Mouse (Mus musculus): ENCODE measurements around the gene Gm11214. TPM values are rescaled to one million over a fixed set of nuclear protein-coding genes. Genes with fewer than 3 reads are reported as not detected.

Gm11214 gene
- total and polyA plus RNA-seq, 3 experiments: 0.67 TPM; not detected in 2

DNA sequence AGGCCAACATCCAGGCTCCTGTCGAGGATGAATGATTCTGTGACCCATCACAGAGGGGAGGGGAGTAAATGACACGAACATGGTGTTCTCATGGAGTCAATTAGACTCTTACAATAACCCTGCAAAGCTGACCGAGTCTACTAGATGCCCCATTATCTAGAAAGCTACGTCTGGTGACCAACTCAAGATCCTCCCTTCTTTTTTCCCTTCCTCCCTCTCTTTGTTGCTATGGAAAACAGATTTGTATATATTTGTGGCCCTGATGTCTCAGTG is 22.0 kb upstream of the Gm11214 start:
- dilution Hi-C loops (cut with MboI; ENCODE audit: extremely low pct_ligation_motif_present, extremely low pct_unique_long_range_greater_than_20kb, low sequenced_read_pairs) (no loop called here), in situ Hi-C loops (cut with MboI; ENCODE audit: low pct_ligation_motif_present, low pct_unique_long_range_greater_than_20kb, low sequenced_read_pairs) (loop anchor here (5.0 to 10.0 kb wide), 3 partner anchors 50 to 260 kb away; no protein-coding TSS in a partner anchor)
- TF ChIP-seq MYC (IDR thresholded peaks at IDR 0.05; ENCODE audit: low read depth, low read length) (no peak), TBP (conservative IDR thresholded peaks at IDR 0.05; ENCODE audit: low read depth, low read length) (no peak), KAT2A (IDR thresholded peaks at IDR 0.05; ENCODE audit: insufficient replicate concordance, low read length) (no peak), E2F4 (IDR thresholded peaks at IDR 0.05; ENCODE audit: insufficient replicate concordance, low read depth, low read length) (no peak), ELF1 (IDR thresholded peaks at IDR 0.05; ENCODE audit: low read depth, low read length) (no peak), HCFC1 (IDR thresholded peaks at IDR 0.05; ENCODE audit: low read depth, low read length) (no peak), CHD2 (IDR thresholded peaks at IDR 0.05; ENCODE audit: low read length) (no peak), MAX (IDR thresholded peaks at IDR 0.05; ENCODE audit: low read length) (no peak), BHLHE40 (IDR thresholded peaks at IDR 0.05; ENCODE audit: low read depth, low read length) (no peak), USF1 (IDR thresholded peaks at IDR 0.05; ENCODE audit: low read depth, low read length) (no peak), ZC3H11A (IDR thresholded peaks at IDR 0.05; ENCODE audit: low read depth, low read length) (no peak), NELFE (IDR thresholded peaks at IDR 0.05; ENCODE audit: low read depth, low read length) (no peak), MAFK (IDR thresholded peaks at IDR 0.05; ENCODE audit: insufficient replicate concordance, low read length) (no peak), MEF2A (IDR thresholded peaks at IDR 0.05; ENCODE audit: borderline replicate concordance, low read depth, low read length) (no peak)
- Histone ChIP-seq H3K4me3 (replicated peaks in 1 of 3; ENCODE audit: low read depth in 2 of 3, low read length in 2 of 3, poor library complexity in 1 of 3) (no peak overlapping the region), H3K4me1 (ENCODE audit: control insufficient read depth in 1 of 2, insufficient read depth in 2 of 2) (peaks cover 0 to 16% of the 10 kb centered on the region in 2 experiments; a peak in 1 of 4 replicates), H3K9me3 (replicated peaks; ENCODE audit: low read length) (peaks cover 3% of the 10 kb centered on the region), H3K79me2 (replicated peaks; ENCODE audit: control insufficient read depth, extremely low read depth, insufficient read depth, poor library complexity, severe bottlenecking) (no peaks in the 10 kb centered on the region), H3K27ac (ENCODE audit: insufficient read depth, low read depth) (no peak overlapping the region), H3K4me2 (ENCODE audit: insufficient read depth, low read depth, poor library complexity, severe bottlenecking) (no peak overlapping the region), H3K9ac (ENCODE audit: insufficient read depth, low read depth) (no peak overlapping the region), H3K27me3 (replicated peaks) (no peaks in the 10 kb centered on the region), H3K36me3 (replicated peaks in 1 of 2; ENCODE audit: control insufficient read depth in 1 of 2, insufficient read depth in 1 of 2, low read length in 1 of 2) (no peaks in the 10 kb centered on the region)
- no peak for DNase-seq (ENCODE audit: extremely low read depth)

DNA sequence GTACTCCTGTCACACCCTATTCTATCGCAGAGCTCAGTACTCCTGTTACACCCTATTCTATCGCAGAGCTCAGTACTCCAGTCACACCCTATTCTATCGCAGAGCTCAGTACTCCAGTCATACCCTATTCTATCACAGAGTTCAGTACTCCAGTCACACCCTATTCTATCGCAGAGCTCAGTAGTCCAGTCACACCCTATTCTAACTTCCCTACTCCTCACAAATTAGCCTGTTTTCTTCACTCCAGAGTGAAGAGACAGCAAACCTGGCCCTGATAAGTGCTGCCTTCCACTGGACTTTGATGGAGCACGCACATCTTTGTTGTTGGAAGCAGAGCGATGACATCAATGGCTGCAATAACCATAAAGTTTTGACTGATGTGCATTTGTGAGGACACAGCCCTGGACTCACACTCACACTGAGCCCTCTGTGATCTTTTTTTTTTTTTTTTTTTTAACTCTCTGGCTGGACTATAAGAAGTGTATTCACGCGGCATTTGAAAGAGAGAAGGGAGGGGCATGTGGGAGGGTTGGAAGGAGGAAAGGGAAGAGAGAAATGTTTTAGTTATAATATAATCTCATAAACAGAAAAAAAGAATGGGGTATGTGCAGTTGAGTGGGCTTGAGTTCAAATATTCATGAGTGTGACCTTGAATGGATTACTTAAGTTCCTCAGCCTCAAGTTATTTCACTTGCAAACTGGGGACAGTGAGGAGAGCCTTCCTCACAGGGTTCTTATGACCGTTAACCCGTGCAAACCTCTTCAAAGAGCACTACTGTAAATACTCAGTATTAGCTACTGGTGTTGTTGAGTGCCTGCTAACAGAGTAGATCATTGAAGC is 21.5 kb upstream of the Gm11214 start:
- TF ChIP-seq E2F4 (IDR thresholded peaks at IDR 0.05; ENCODE audit: insufficient replicate concordance, low read depth, low read length) (no peak), POLR2A (IDR thresholded peaks at IDR 0.05; ENCODE audit: low read depth, low read length) (no peak), CHD2 (IDR thresholded peaks at IDR 0.05; ENCODE audit: low read length) (no peak), USF2 (conservative IDR thresholded peaks at IDR 0.05; ENCODE audit: low read depth, low read length) (no peak), IRF4 (IDR thresholded peaks at IDR 0.05; ENCODE audit: low read depth, low read length) (no peak), CTCF (conservative IDR thresholded peaks at IDR 0.05 in 1 of 2, IDR thresholded peaks at IDR 0.05 in 1 of 2; ENCODE audit: low read depth in 2 of 2, low read length in 2 of 2) (no peak), MAZ (IDR thresholded peaks at IDR 0.05; ENCODE audit: low read depth, low read length) (no peak), ZKSCAN1 (IDR thresholded peaks at IDR 0.05; ENCODE audit: borderline replicate concordance, low read depth, low read length) (no peak), USF1 (IDR thresholded peaks at IDR 0.05; ENCODE audit: low read depth, low read length) (no peak), MXI1 (IDR thresholded peaks at IDR 0.05; ENCODE audit: low read depth, low read length) (no peak), NRF1 (IDR thresholded peaks at IDR 0.05; ENCODE audit: low read depth, low read length) (no peak), JUN (IDR thresholded peaks at IDR 0.05; ENCODE audit: insufficient read depth, low read depth, low read length) (no peak), MAX (IDR thresholded peaks at IDR 0.05; ENCODE audit: low read length) (no peak), MYC (IDR thresholded peaks at IDR 0.05; ENCODE audit: low read depth, low read length) (no peak), CHD1 (IDR thresholded peaks at IDR 0.05; ENCODE audit: low read depth, low read length) (no peak), TBP (conservative IDR thresholded peaks at IDR 0.05; ENCODE audit: low read depth, low read length) (no peak)
- DNase-seq (ENCODE audit: extremely low read depth): no peak
- H3K79me2 ChIP-seq (replicated peaks; ENCODE audit: control insufficient read depth, extremely low read depth, insufficient read depth, poor library complexity, severe bottlenecking): no peaks in the 10 kb centered on the region
- peaks cover 0 to 16% of the 10 kb centered on the region in 2 experiments; a peak in 1 of 4 replicates for H3K4me1 ChIP-seq (ENCODE audit: control insufficient read depth in 1 of 2, insufficient read depth in 2 of 2)
- dilution Hi-C loops (cut with MboI; ENCODE audit: extremely low pct_ligation_motif_present, extremely low pct_unique_long_range_greater_than_20kb, low sequenced_read_pairs) (no loop called here), in situ Hi-C loops (cut with MboI; ENCODE audit: low pct_ligation_motif_present, low pct_unique_long_range_greater_than_20kb, low sequenced_read_pairs) (loop anchor here (5.0 to 10.0 kb wide), 3 partner anchors 50 to 260 kb away; no protein-coding TSS in a partner anchor)
- peaks cover 3% of the 10 kb centered on the region for H3K9me3 ChIP-seq (replicated peaks; ENCODE audit: low read length)
- H3K36me3 ChIP-seq (replicated peaks in 1 of 2; ENCODE audit: control insufficient read depth in 1 of 2, insufficient read depth in 1 of 2, low read length in 1 of 2): no peaks in the 10 kb centered on the region
- H3K4me3 ChIP-seq (replicated peaks in 1 of 3; ENCODE audit: low read depth in 2 of 3, low read length in 2 of 3, poor library complexity in 1 of 3): no peak overlapping the region
- no peaks in the 10 kb centered on the region for H3K27me3 ChIP-seq (replicated peaks)
- H3K4me2 ChIP-seq (ENCODE audit: insufficient read depth, low read depth, poor library complexity, severe bottlenecking): no peak overlapping the region
- no peak overlapping the region for H3K27ac ChIP-seq (ENCODE audit: insufficient read depth, low read depth)
- no peak overlapping the region for H3K9ac ChIP-seq (ENCODE audit: insufficient read depth, low read depth)
